Mouse (Mus musculus) adrenal gland, adult 2 months (tissue): ENCODE measurements around the gene Hip1r. TPM values are rescaled to one million over a fixed set of nuclear protein-coding genes. Genes with fewer than 3 reads are reported as not detected.
A peak's percentile ranks its signal among the peaks of the same experiment; 100 is the strongest.
"Not testable (repeated sequence)": the region's sequence is repeated elsewhere in the genome, so short reads cannot be mapped to it uniquely, and the experiment has no call there.

Experiments
- DNase-seq: peaks from one replicate; pipeline ENCODE4 v3.0.0; 2021
- microRNA-seq, 2 experiments: library from miRNA; unstranded; fragments of <30 nt; microRNA quantifications; one replicate each; pipeline ENCODE4 v1.2.0; 2021
- polyA plus RNA-seq: library from polyadenylated mRNA; depleted of rRNA; stranded (reverse); fragments of >200 nt; gene quantifications from 2 replicates; pipeline ENCODE4 v1.2.3, GENCODE M21; 2012; rRNA removed
- total RNA-seq, 2 experiments: library from RNA; stranded (reverse); gene quantifications; 2 replicates each; pipeline ENCODE4 v1.2.3; 2021

Hip1r gene
- total and polyA plus RNA-seq, 3 experiments = 10.4 to 19.3 (median 16.4) TPM

DNA sequence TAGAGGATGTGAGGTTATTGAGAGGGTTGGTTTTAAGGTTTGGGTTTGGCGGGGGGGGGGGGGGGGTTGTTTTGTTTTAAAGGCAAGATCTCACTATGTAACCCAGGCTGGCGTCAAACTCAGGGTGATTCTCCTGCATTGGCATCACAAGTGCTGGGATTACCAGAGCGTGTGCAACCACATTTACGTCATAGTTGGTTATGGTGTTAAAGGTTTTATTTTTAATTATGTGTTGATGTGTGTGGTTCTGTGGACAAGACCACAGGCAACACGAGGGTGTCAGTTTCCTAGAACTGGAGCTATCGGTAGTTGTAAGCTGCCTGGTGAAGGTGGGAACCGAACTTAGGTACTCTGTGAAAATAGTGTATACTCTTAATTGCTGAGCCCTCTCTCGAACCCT, 62.4 kb downstream of the Hip1r start:
- no peak for DNase-seq

DNA sequence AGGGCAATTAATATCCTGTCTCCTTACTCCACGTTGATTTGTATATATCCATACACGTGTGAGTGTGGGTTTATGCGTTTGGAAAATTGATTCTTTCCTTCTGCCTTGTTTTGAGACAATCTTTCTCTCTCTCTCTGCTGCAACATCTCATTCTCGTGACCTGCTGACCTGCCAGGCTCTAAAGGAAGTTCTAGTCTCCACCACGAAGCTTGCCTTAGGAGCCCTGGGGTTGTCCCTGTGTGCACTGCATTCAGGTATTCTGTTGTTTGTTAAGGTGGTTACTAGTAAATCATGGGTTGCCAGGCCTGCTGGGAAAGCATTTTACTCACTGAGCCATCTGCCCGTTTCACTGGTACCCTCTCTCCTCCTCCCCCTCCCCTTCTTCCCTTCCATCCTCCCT, 62.9 kb downstream of the Hip1r start:
- no peak for DNase-seq

DNA sequence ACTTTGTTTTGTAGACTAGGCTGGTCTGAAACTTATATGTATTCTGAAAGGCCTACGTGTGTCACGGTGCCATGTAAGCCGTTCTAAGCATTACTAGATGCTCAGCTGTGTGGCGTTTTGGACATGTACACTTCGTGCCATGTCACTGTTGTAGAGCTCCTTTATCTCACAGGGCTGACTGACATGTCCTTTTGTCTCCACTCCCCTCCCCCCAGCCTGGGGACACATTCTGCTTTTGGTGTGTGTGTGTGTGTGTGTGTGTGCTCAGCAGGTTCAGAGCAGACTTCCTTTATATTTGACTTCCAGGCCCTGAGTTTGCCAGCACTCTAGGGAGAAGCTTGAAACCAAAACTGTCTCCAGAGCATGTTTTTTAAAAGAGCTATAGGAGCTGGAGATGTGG, 63.4 kb downstream of the Hip1r start:
- DNase-seq = no peak

DNA sequence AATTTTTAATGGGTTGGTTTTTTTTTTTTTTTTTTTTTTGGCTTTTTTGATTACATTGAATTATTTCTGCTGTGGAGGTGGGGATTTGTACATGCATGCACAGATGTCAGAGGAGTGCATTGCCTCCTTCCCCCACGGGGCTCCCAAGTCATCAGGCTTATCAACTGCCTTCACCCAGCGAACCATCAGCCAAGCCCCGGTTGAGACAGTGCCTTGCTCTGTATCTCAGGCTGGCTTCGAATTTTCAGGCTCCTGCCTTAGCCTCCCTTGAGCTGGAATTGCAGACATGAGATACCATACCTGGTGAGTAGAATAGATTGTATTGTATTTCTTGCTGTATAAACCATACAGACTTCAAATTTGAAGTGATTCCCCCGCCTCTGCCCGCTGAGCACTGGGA, 66.2 kb downstream of the Hip1r start:
- no peak for DNase-seq

DNA sequence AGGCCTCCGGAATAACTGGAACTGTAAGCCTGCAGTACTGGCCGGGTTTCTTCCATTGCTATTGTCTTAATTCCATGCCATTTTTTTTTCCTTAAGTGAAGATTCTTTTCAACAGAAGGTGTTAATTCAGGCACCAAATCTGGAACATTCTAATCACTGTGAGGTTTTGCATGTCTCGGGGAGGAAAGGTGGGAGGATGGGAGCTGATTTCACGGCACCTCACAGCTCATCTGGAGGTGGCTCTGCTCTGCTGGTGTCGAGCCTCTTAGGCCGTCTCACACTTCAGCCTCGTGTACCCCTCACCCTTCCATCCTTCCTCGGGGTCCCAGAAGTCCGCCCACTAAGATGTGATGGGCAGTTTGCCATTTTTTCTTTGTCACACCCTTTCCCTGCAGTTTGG, 67.7 kb downstream of the Hip1r start:
- no peak for DNase-seq

GRCm38 (mm10) chr5:124043212-124043978, 70.0 kb downstream of the Hip1r start:
- DNase-seq = peak; percentile 85

DNA sequence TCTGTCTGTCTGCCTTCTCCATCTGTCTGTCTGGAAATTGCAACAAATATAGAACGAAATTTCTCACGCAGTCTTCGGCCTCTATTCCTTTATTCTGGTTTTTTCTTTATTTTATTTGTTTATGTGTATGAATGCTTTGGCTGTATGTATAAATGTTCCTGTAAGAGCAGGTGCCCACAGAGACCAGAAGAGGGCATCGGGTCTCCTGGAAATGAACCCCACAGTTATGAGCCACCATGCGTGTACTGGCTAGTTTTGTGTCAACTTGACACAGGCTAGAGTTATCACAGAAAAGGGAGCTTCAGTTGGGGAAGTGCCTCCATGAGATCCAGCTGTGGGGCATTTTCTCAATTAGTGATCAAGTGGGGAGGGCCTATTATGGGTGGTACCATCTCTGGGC, 70.6 kb downstream of the Hip1r start:
- no peak for DNase-seq

- DNase-seq = no peak
These were observed 72.1 kb downstream of the Hip1r start for GRCm38 (mm10) chr5:124045453-124046010.

DNA sequence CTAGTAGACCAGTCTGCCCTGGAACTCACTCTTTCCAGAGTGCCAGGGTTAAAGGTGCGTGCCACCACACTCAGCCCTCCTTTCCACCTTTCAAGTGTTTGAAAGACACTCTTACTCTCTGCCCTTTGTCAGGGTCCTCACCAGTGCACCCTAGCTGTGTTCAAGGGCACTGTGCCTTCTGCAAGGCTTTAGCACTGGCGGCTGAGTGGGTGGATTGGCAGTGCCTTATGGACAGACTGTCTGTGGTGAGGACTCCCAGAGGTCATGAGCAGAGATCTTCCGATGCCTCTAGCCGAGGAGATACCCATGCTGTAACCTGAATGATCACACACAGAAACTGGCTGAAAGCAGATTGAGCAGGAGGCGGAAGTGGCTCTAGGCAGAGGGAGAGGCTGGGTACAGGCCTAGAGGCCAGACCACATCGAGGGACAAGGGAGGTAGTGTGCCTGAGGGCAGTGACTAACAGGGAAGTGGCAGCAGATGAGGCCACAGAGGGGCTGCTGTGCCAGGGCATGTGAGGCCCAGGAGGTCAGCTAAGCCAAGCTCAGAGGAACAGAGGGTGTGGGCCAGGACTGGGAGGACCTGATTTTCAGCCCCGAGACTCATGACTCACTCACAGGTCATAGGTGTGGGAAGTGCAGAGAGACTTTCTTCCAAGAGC, 73.4 kb downstream of the Hip1r start:
- peak; percentile 77 for DNase-seq

DNA sequence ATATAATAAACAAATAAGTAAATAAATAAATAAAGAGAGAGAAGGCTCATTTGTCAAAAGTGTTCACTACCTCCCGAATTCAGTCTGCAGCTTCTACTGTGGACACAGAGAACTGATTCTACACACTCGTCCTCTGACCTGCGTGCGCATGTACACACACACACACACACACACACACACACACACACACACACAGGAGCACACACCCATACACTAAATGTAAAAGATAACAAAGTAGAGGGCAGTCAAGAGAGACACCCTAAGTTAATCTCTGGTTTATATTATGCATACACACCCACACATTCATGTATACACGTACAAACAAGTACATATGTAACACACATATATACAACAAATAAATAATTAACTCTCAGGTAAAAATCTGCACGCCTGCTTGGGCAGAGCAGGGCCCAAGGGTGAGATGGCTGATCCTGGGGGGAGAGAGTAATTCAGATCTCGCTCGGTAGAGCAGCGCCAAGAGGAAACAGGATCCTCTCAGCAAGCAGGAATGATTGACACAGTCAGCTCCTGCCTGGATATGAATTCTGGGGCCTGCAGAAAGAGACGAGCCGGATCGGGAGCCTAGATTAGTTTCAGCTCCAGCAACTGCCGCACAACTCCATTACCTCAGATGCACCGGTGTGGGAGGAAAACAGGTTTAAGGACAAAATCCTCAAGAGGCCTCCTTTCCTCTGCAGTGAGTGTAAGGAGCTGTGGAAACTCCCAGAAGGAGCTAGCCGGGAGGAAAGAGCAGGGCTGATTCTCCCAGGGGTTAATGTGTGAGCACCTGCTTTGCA, 76.0 kb downstream of the Hip1r start:
- DNase-seq = no peak

GRCm38 (mm10) chr5:124050095-124051050, 76.9 kb downstream of the Hip1r start:
- DNase-seq = no peak

DNA sequence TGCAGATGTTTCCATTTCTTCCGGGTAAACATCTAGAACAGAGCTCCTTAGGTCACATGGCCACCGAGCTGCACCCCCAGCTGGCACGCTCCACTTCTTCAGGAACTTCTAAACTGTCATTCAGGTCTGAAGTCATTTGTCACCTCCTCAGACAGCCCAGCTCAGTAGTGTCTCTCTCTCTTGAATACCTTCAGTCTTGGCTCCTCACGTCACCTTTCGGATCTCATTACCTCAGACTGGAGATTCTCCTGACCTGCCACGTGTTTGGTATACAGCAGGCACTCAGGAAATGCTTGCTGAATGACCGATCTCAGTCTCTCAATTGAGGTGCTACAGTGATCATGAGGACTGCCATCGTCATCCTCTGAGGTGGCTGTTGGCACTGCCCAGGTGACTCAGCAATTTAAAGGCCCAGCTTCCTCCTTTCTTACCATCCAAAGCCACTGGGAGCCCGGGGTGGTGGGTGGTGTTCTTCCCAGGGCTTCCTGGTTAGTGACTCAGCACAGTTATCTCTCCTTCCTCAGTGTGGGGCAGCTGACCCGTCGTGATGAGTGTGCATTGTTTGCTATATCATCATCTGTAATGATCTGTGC, 78.6 kb downstream of the Hip1r start:
- peak; percentile 49 for DNase-seq

DNA sequence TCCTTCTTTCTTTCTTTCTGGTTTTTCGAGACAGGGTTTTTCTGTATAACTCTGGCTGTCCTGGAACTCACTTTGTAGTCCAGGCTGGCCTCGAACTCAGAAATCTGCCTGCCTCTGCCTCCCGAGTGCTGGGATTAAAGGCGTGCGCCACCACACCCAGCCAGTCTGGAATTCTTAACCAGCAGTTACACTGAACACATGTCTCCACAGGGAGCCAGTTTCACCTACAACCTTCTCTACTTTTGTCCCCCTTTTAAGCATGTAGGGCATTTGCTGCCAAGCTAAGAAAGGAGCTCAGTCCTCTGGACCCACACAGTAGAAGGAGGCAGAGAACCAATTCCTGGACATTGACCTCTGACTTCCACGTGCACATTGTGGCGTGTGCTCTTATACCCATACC, 79.2 kb downstream of the Hip1r start:
- not testable (repeated sequence) for DNase-seq

Small RNA genes lying within 50 kb of the gene (microRNA-seq; reads per million reads assigned to microRNA genes)
- 0 to 0.41 reads per million in 2 experiments for gene Mir7032

Other genes with a start within 250 kb of the Hip1r start
- gene Rsrc2, start 224.2 kb upstream of the Hip1r start, total RNA-seq = 10 to 100 TPM; 60.9 to 83.0 TPM
- 5.0 and 5.2 TPM in 2 replicates for gene Rsrc2, start 224.2 kb upstream of the Hip1r start, polyA plus RNA-seq
- gene Kntc1, start 223.9 kb upstream of the Hip1r start, total RNA-seq = under 1 TPM; 0.38 to 0.61 TPM
- gene Kntc1, start 223.9 kb upstream of the Hip1r start, polyA plus RNA-seq = 0.30 and 0.90 TPM in 2 replicates
- 1 to 10 TPM; 2.1 to 7.9 TPM for gene Hcar2, start 108.1 kb upstream of the Hip1r start, total RNA-seq
- 2.8 and 8.9 TPM in 2 replicates for gene Hcar2, start 108.1 kb upstream of the Hip1r start, polyA plus RNA-seq
- gene Hcar1, start 93.6 kb upstream of the Hip1r start, total RNA-seq = 10 to 100 TPM in 1 of 2 experiments, 1 to 10 TPM in 1; 6.1 to 26.6 TPM
- gene Hcar1, start 93.6 kb upstream of the Hip1r start, polyA plus RNA-seq = 13.9 and 25.3 TPM in 2 replicates
- gene Denr, start 66.5 kb upstream of the Hip1r start, total RNA-seq = 10 to 100 TPM; 80.5 to 93.0 TPM
- 7.8 and 10.7 TPM in 2 replicates for gene Denr, start 66.5 kb upstream of the Hip1r start, polyA plus RNA-seq
- 1 to 10 TPM; 1.9 to 2.0 TPM for gene Gm43518, start 46.2 kb upstream of the Hip1r start, total RNA-seq
- not detected in 2 replicates for gene Gm43518, start 46.2 kb upstream of the Hip1r start, polyA plus RNA-seq
- 1 to 10 TPM; 2.4 to 5.7 TPM for gene Ccdc62, start 42.9 kb upstream of the Hip1r start, total RNA-seq
- 2.4 and 3.2 TPM in 2 replicates for gene Ccdc62, start 42.9 kb upstream of the Hip1r start, polyA plus RNA-seq
- 100 to 1,000 TPM in 1 of 2 experiments, 10 to 100 TPM in 1; 65.8 to 146 TPM for gene Vps37b, start 58.6 kb downstream of the Hip1r start, total RNA-seq
- 198 and 208 TPM in 2 replicates for gene Vps37b, start 58.6 kb downstream of the Hip1r start, polyA plus RNA-seq
- gene Abcb9, start 122.2 kb downstream of the Hip1r start, total RNA-seq = 10 to 100 TPM in 1 of 2 experiments, 1 to 10 TPM in 1; 9.9 to 16.0 TPM
- 14.8 and 15.4 TPM in 2 replicates for gene Abcb9, start 122.2 kb downstream of the Hip1r start, polyA plus RNA-seq
- 10 to 100 TPM; 28.9 to 49.2 TPM for gene Ogfod2, start 138.7 kb downstream of the Hip1r start, total RNA-seq
- gene Ogfod2, start 138.7 kb downstream of the Hip1r start, polyA plus RNA-seq = 177 and 230 TPM in 2 replicates
- gene Arl6ip4, start 142.5 kb downstream of the Hip1r start, total RNA-seq = 10 to 100 TPM; 40.0 to 56.3 TPM
- 18.8 and 28.8 TPM in 2 replicates for gene Arl6ip4, start 142.5 kb downstream of the Hip1r start, polyA plus RNA-seq